18 mouse cellular contexts compared by ENCODE assay signal in genomic region chr11:5860639-5861038, GRCm38 (mm10). TPM values are rescaled to one million over a fixed set of nuclear protein-coding genes. Genes with fewer than 3 reads are reported as not detected.
"Had no signal": no experiment of that assay in that cellular context is flagged by ENCODE, and none has a peak within 500 bp of the region (broad histone marks: within the 10 kb centered on the region; RNA-seq: fewer than 3 reads in every experiment).

No protein-coding gene starts in this region.

- H3K27ac ChIP-seq: kidney, embryonic 15.5 days; limb, embryonic 13.5 days; liver, embryonic 15.5 days; neural tube, embryonic 13.5 days had no signal

- H3K36me3 ChIP-seq: liver, embryonic 15.5 days; neural tube, embryonic 13.5 days had no signal

- H3K9me3 ChIP-seq: kidney, embryonic 15.5 days; liver, embryonic 15.5 days; neural tube, embryonic 13.5 days had no signal

- DNase-seq: kidney, adult 2 months; kidney, postnatal 14 days; left cerebral cortex, postnatal 4 days; lung, adult 2 months; midbrain, embryonic 14.5 days; retina, postnatal 1 day; right cerebral cortex, postnatal 4 days; thymus, postnatal 4 days had no signal

- H3K9ac ChIP-seq: liver, embryonic 15.5 days had no signal

RNA-seq across cellular contexts. Expression of gene Aebp1, which starts 1.1 kb away (rescaled TPM):
- total RNA-seq: megakaryocyte progenitor cell, adult 5-6 weeks; monocyte, adult 5-6 weeks had no signal

RNA-seq across cellular contexts. Expression of gene Myl7, which starts 37.9 kb away (rescaled TPM):
- total RNA-seq: layer of hippocampus, adult 8-10 months; layer of hippocampus, postnatal 14 days; left cerebral cortex, adult 18-20 months; left cerebral cortex, postnatal 10 days; left cerebral cortex, postnatal 4 days; megakaryocyte progenitor cell, adult 5-6 weeks; monocyte, adult 5-6 weeks had no signal
- polyA plus RNA-seq: midbrain, embryonic 14.5 days had no signal

RNA-seq across cellular contexts. Expression of gene Pgam2, which starts 57.1 kb away (rescaled TPM):
- total RNA-seq: megakaryocyte progenitor cell, adult 5-6 weeks had no signal
